Mouse (Mus musculus) midbrain, embryonic 10.5 days (tissue): ENCODE measurements around the gene Tssc4. TPM values are rescaled to one million over a fixed set of nuclear protein-coding genes. Genes with fewer than 3 reads are reported as not detected.

Experiments
- DNase-seq: peaks from one replicate; pipeline ENCODE4 v3.0.0-alpha.2; 2017; ENCODE audit warnings: low spot score
- H3K27ac ChIP-seq: fragments of 300-500 bp; sonication (generic); replicated peaks from 2 replicates; pipeline ENCODE4 v1.5.1; 2016; ENCODE audit warnings: mild to moderate bottlenecking
- H3K27me3 ChIP-seq: fragments of 300-500 bp; sonication (generic); 2 replicates; pipeline ENCODE4 v1.6.1; 2016; ENCODE audit warnings: low read depth, mild to moderate bottlenecking; ENCODE audit not compliant: poor library complexity, severe bottlenecking
- H3K36me3 ChIP-seq: fragments of 300-500 bp; sonication (generic); 2 replicates; pipeline ENCODE4 v1.6.1; 2016; ENCODE audit warnings: mild to moderate bottlenecking, moderate library complexity
- H3K4me1 ChIP-seq: fragments of 300-500 bp; sonication (generic); 2 replicates; pipeline ENCODE4 v1.6.1; 2016
- H3K4me3 ChIP-seq: fragments of 300-500 bp; sonication (generic); 2 replicates; pipeline ENCODE4 v1.5.1; 2016; ENCODE audit warnings: mild to moderate bottlenecking, moderate library complexity
- H3K9me3 ChIP-seq: fragments of 300-500 bp; sonication (generic); replicated peaks from 2 replicates; pipeline ENCODE4 v1.6.1; 2016; ENCODE audit warnings: mild to moderate bottlenecking
- WGBS: fragments of 180-500 bp; shearing (Covaris S2); methylation state at CpG from one replicate; pipeline ENCODE4 v1.1.7; 2016; 5-methylcytosine and 5-hydroxymethylcytosine counted together
- polyA plus RNA-seq: library from polyadenylated mRNA; unstranded; fragments of >200 nt; fragmentation: Nextera tagmentation; extraction: Ambion mirVana; gene quantifications from 2 replicates; pipeline ENCODE4 v1.2.1, GENCODE M21; 2016

The Tssc4 gene
- polyA plus RNA-seq, 1 experiment from 2014 or later = 136 TPM

DNA sequence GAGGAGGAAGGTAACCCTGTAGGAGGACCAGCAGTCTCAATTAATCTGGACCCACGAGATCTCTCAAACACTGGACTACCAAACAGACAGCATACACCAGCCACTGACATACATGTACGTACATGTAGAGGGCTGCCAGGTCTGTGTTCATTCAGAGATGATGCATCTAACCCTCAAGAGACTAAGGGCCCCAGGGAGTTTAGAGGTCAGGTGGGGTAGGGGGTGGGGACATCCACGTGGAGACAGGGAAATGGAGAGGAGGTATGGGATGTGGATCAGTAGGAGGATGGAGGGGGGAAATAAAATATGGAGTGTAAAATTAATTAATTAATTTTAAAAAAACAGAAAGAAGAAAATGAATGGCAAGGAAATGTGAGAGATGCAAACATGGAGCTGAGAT is 32.3 kb upstream of the Tssc4 start:
- 75% methylated on average over 3 of the region's 3 CpGs for WGBS
- no peaks in the 10 kb centered on the region for H3K4me1 ChIP-seq
- no peaks in the 10 kb centered on the region for H3K27me3 ChIP-seq
- H3K36me3 ChIP-seq = 0 out of 2 replicates have a peak, but pooled peaks cover 3% of the 10 kb centered on the region
- no peak for DNase-seq
- no peak overlapping the region for H3K4me3 ChIP-seq
- no peaks in the 10 kb centered on the region for H3K9me3 ChIP-seq
- H3K27ac ChIP-seq = no peak overlapping the region

DNA sequence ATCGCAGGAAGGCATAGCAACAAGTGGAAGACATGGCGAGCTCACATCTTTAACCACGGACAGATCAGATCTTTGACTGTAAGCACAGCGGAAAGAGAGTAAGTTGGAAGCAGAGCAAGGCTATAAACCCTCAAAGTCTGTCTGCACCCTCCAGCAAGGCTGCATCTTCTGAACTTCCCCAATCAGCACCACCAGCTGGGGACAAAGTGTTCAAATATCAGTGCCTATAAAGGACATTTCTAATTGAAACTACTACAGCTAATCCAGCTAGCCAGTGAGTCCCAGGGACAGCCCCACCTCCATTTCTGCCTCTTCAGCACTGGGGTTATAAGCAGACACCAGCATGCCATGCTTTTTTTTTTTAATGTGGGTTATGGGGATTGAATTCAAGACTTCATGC is 31.7 kb upstream of the Tssc4 start:
- Histone ChIP-seq H3K9me3 (no peaks in the 10 kb centered on the region), H3K27ac (no peak overlapping the region), H3K27me3 (no peaks in the 10 kb centered on the region), H3K4me3 (no peak overlapping the region), H3K4me1 (no peaks in the 10 kb centered on the region), H3K36me3 (0 out of 2 replicates have a peak, but pooled peaks cover 3% of the 10 kb centered on the region)
- DNase-seq = no peak
- 91% methylated on average over 4 of the region's 4 CpGs for WGBS

DNA sequence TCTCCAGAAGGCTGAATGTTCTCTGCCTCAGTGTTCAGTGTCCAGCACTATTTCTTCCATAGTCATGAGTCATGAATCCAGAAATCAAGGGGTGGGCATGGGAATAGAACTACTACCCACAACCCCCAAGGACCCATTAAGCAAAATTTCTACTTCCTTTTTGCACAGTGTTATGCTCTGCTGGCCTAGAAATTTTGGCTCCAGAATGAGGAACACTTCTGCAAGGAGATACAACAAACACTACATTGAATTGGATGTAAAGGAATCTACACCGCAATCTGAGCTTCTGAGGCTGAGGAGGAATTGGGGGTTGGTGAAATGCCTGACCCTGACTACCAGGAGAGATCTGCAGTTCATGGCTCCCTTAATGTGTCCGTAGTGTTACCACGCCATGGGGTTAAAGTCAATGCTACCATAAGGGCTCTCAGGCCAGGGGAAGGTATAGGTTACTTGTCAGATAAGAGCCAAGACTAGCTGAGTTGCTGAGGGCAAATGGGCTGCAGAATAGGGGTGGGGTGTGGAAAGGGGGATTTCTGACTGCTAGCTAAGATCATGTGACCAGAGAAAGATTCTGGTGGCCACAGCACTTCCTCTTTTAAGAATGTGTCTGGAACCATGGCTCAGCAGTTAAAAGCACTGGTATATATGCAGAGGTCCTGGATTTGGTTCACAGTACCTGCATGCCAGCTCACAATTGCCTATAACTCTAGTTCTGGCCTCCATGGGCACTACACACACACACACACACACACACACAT is 30.7 kb upstream of the Tssc4 start:
- Histone ChIP-seq H3K4me1 (no peaks in the 10 kb centered on the region), H3K36me3 (0 out of 2 replicates have a peak, but pooled peaks cover 3% of the 10 kb centered on the region), H3K4me3 (no peak overlapping the region), H3K9me3 (no peaks in the 10 kb centered on the region), H3K27ac (no peak overlapping the region), H3K27me3 (no peaks in the 10 kb centered on the region)
- DNase-seq = no peak
- WGBS = 87% methylated on average over 3 of the region's 3 CpGs

DNA sequence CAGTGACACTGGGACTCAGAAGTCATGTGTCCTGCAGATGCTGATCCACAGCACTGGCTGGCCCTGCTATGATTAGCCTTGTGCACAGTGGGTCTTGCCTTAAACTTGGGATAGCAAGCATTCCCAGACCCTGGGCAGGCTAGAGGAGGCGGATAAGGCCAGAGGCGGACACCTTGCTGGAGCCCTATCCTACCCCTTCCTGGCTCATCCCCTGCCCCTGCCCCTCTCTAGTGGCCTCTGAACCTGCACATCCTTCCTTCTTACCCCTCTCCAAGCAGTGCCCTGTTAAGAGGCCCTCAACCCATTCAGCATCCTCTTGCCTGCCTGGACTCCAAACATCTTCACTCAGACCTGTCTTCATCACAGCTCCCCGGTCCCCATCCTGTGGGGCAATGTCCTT is 28.5 kb upstream of the Tssc4 start:
- Histone ChIP-seq H3K27me3 (no peaks in the 10 kb centered on the region), H3K27ac (0 out of 2 replicates have a peak overlapping the region, but pooled peaks have one; percentile 33), H3K36me3 (no peaks in the 10 kb centered on the region), H3K9me3 (no peaks in the 10 kb centered on the region), H3K4me1 (no peaks in the 10 kb centered on the region), H3K4me3 (no peak overlapping the region)
- WGBS = 90% methylated on average over 3 of the region's 3 CpGs
- no peak for DNase-seq

DNA sequence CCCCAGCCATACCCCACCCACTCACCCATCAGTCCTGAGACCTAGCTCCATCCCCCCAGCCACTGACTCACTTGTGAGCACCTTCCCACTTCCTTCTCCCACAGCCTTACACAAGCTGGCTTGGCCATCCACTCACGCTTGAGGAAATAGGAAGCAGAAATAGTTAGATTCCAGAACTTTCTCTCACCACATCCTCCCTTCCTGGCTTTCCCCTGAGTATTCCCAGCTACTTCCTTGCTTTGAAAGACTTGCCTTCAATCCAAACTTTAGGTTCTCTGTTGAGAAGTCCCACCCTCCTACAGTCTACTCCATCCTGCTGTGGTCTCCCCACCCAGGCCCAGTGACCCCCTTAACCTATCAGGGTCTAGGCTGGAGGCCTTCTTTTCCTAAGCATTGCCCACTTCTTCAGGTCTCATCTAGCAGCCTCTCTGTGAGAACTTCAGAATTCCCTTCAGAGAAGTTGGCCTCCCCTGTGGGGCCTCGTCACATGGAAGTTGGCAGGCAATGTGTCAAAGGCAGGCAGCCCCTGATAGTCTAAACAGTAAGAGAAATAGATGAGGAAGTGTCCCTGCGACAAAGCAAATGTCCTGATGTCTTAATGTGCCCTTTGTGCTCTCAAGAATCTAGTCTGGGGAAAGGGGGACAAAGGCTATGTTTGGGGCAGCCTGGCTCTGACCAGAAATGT is 27.8 kb upstream of the Tssc4 start:
- H3K27me3 ChIP-seq = no peaks in the 10 kb centered on the region
- 87% methylated on average over 3 of the region's 3 CpGs for WGBS
- no peaks in the 10 kb centered on the region for H3K9me3 ChIP-seq
- no peak overlapping the region for H3K4me3 ChIP-seq
- no peaks in the 10 kb centered on the region for H3K4me1 ChIP-seq
- no peak for DNase-seq
- H3K27ac ChIP-seq = no peak overlapping the region
- H3K36me3 ChIP-seq = no peaks in the 10 kb centered on the region

DNA sequence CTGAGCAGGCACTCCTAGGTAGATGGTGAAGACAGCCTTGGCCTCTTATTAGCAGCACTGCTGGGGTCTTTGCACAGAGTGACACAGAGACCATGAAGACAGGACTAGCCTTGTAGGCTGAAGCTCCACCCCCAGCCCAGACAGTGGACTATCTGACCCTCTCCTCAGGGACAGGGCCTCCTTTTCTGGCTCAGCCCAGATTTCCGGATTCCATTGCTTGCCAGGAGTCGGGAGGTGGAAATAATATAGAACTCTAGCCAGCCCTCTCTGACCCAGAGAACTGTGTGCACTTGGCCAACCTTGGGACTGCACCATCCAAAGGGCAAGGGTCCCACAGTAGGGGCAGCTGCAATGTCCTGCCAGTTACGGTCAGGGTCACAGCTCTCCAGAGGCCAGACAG is 27.0 kb upstream of the Tssc4 start:
- H3K4me3 ChIP-seq = no peak overlapping the region

DNA sequence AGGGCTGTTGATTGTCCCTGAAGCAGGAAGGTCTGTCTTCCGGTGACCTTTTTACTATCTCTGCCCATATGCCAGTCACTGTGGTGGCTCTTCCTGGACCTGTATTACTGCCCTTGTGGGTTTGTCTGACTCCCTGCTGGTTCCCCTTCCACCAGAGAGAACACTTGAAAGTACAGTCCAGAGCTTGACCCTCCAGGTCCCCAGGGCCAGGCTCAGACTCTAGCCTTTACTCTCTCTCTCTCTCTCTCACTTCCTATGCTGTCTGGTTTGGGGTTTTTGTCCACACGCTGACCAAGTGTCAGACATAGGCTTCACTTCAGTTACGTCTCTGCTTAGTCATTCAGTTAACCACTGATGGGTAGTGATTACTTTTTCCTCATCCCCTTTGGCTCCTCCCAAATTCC is 26.1 kb upstream of the Tssc4 start:
- DNase-seq = no peak
- 83% methylated on average over 3 of the region's 3 CpGs for WGBS
- H3K4me3 ChIP-seq = no peak overlapping the region
- no peak overlapping the region for H3K27ac ChIP-seq
- no peaks in the 10 kb centered on the region for H3K27me3 ChIP-seq
- no peaks in the 10 kb centered on the region for H3K4me1 ChIP-seq
- no peaks in the 10 kb centered on the region for H3K9me3 ChIP-seq
- H3K36me3 ChIP-seq = no peaks in the 10 kb centered on the region

More for the DNA sequence above, 27.0 kb upstream of the Tssc4 start:
- no peak for DNase-seq
- Histone ChIP-seq H3K36me3 (no peaks in the 10 kb centered on the region), H3K4me1 (no peaks in the 10 kb centered on the region), H3K27me3 (no peaks in the 10 kb centered on the region), H3K9me3 (no peaks in the 10 kb centered on the region), H3K27ac (no peak overlapping the region; the same call in 1 of the 2 replicates)
- WGBS = 72% methylated on average over 3 of the region's 3 CpGs

DNA sequence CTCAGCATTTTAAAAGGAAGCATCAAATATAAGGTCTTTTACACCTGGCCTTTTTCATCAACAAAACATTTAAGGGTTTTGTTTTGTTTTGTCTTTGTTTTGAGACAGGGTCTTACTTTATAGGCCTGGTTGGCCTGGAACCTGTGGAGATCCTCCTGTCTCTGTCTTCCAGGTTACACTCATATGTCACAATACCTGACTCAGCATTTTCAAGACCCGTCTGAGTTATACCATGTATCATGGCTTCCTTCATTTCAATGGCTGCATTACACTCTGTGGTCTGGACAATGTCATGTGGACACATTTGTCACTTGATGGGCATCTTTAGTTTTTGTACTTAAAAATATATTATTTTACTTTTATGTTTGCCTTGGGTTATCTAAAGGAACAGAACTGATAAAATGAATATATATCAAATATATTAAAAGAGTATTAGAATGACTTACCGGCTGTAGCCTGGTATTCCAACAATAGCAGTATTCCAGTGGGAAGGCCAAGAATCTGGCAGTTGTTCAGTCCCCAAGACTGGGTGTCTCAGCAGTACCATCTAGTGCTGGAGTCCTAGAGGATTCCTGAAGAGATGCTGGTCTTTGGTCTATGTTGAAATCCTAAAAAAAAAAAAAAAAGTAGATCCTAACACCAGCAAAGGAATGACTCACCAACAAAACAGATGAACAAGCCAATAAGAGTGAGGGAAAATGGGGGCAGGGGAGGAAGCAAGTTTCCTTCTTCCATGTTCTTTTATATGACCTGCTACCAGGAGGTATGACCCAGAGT is 24.8 kb upstream of the Tssc4 start:
- H3K36me3 ChIP-seq = no peaks in the 10 kb centered on the region
- H3K9me3 ChIP-seq = no peaks in the 10 kb centered on the region
- DNase-seq = no peak
- H3K27me3 ChIP-seq = no peaks in the 10 kb centered on the region
- H3K4me3 ChIP-seq = no peak overlapping the region
- H3K27ac ChIP-seq = no peak overlapping the region
- 94% methylated on average over 2 of the region's 2 CpGs for WGBS
- no peaks in the 10 kb centered on the region for H3K4me1 ChIP-seq

DNA sequence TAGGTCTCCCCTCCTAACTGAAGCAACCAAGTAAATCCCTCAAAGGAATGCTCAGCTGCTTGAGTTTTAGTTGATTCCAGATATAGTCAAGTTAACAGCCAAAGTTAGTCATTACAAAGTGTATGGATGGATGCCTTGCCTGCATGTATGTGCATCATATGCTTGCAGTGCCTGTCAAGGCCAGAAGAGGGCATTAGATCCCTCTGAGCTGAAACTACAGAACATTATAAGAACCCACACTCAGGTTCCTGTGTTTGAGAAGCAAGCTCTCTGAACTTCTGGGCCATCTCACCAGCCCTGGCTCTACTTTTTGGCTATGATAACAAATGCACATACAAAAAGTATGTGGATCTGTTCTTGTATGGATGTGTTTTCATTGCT is 24.2 kb upstream of the Tssc4 start:
- DNase-seq = no peak
- Histone ChIP-seq H3K4me1 (no peaks in the 10 kb centered on the region), H3K9me3 (no peaks in the 10 kb centered on the region), H3K36me3 (no peaks in the 10 kb centered on the region), H3K27ac (no peak overlapping the region), H3K27me3 (no peaks in the 10 kb centered on the region), H3K4me3 (no peak overlapping the region)

DNA sequence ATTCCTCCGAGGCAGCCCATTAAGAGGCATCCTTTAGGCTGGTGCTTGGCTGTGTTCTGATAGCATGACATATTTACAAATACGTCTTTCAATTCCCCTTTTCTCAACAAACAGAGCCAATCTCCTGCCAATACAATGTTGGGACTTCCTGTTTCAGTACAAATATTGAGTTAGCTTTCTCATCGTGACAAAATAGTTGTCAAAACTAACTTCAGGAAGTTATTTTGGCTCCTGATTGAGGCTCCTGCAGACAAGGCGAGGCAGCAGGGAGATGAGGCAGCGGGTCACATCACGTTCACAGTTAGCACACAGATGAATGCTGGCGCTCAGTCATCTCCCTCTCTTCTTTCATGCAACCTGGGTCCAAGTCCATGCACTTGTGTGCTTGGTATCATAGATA is 22.7 kb upstream of the Tssc4 start:
- no peaks in the 10 kb centered on the region for H3K9me3 ChIP-seq
- no peaks in the 10 kb centered on the region for H3K4me1 ChIP-seq
- no peak overlapping the region for H3K27ac ChIP-seq
- no peaks in the 10 kb centered on the region for H3K36me3 ChIP-seq
- no peak for DNase-seq
- H3K27me3 ChIP-seq = no peaks in the 10 kb centered on the region
- H3K4me3 ChIP-seq = no peak overlapping the region
- 81% methylated on average over 7 of the region's 7 CpGs for WGBS

DNA sequence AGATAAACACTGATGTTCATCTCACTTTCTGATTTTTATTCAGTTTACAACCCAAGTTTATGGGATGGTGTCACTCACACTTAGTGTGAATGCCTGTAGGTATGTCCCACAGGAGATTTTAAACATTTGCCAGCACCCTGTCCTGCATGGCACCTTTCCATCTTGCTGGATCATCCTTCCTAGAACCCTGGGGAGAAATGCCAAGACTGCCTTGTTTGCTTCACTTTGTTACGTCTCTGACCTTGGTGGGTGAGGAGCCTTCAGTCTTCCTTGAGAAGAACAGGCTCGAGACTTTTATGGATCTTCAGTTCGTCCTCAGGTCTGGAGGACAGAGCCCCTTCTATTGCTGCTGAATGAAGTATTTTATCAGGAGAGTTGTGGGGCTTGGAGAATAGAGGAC is 19.7 kb upstream of the Tssc4 start:
- Histone ChIP-seq H3K4me3 (no peak overlapping the region), H3K36me3 (no peaks in the 10 kb centered on the region), H3K4me1 (peaks cover 22% of the 10 kb centered on the region), H3K27ac (no peak overlapping the region), H3K9me3 (no peaks in the 10 kb centered on the region), H3K27me3 (no peaks in the 10 kb centered on the region)
- 87% methylated on average over 3 of the region's 3 CpGs for WGBS
- DNase-seq = no peak

DNA sequence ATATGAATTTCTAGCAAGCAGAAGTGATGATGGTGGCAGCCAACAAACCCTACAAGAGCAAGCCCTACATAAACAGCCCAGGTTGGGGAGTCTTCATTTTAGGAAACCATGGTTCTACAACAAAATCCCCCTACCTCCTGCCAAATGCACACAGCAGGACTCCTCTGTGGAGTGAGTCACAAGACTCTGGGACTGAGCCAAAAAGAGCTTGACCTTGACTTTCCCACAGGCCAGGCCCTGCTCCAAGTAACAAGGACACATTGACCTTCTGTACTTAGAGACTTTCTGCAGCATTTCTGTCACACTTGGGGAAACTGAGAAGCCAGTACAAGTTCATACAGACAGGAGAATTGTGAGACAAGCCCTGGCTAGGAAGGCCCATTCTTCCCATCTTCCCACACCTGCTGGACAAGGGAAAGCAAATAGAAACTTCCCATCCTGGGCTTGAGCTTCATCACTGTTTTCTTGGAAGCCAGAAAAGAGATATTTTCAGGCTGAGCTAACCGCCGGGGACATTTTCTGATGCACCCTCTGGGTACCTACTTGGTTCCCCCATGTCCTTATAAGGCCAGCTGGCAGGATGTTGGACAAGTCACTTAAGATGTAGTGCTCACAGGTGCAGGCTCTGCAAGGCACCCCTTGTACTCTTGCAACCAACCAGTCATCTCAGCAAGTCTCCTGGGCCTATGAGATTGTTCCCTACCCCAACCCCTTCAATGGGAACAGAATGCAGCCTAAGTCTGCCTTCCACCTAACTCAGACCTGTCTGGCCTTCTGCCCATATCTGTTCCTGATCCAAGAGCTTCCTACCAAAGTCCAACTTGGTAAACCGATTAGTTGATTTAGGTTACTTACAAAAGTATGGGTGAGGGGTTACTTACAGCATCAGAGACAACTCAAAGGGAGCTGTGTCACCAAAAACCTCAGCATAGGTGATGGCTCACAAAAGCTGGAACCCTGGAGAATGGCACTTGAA is 18.9 kb upstream of the Tssc4 start:
- no peak overlapping the region for H3K4me3 ChIP-seq
- peaks cover 6% of the 10 kb centered on the region for H3K36me3 ChIP-seq
- no peaks in the 10 kb centered on the region for H3K9me3 ChIP-seq
- WGBS = 92% methylated on average over 3 of the region's 3 CpGs
- DNase-seq = no peak
- peaks cover 30% of the 10 kb centered on the region for H3K4me1 ChIP-seq
- no peaks in the 10 kb centered on the region for H3K27me3 ChIP-seq
- H3K27ac ChIP-seq = no peak overlapping the region
